Mouse (Mus musculus): ENCODE data around the gene Gm49403. TPM values are rescaled to one million over a fixed set of nuclear protein-coding genes. Genes with fewer than 3 reads are reported as not detected.

The Gm49403 gene
- polyA plus RNA-seq, 1 experiment: not detected

DNA sequence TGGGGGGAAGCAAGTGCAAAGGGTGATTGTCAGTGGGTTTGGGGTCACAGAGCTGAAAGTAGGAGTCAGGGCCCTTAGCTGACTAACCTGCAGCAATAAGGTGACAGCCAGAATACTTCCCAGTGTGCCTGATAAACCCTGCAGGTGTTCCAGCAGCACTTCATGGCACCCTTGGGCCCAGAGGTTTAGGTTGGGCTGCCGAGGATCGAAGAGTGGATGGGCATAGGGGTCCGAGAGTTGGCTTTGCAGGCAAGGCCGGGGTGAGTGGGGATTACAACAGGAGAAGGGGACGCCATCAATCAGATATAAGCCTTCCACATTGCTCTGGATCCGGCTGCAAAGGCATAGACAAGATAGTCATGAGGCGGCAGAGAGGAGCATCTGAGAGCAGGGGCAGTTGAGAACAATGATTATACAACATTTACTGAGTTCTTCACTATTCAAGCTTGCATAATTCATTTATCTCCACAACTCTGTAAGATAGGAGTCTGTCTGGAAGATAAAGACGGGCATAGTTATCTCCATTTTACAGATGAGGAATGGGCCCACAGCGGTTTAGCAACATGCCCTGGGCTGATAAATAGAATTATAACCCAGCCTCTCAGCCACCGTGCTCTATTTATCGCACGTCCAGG is 44.3 kb downstream of the Gm49403 start:
- no peak overlapping the region for H3K4me3 ChIP-seq (ENCODE audit: insufficient read depth, low read length)
- peaks cover 6% of the 10 kb centered on the region for H3K4me1 ChIP-seq (ENCODE audit: control insufficient read depth, insufficient read depth, low read length)
- TF ChIP-seq POLR2A (IDR thresholded peaks at IDR 0.05; ENCODE audit: borderline replicate concordance, low read depth, low read length): no peak
- TF ChIP-seq CTCF (IDR thresholded peaks at IDR 0.05; ENCODE audit: low read depth, low read length): no peak
- no peak overlapping the region for H3K27ac ChIP-seq (ENCODE audit: insufficient read depth, low read depth, low read length)

DNA sequence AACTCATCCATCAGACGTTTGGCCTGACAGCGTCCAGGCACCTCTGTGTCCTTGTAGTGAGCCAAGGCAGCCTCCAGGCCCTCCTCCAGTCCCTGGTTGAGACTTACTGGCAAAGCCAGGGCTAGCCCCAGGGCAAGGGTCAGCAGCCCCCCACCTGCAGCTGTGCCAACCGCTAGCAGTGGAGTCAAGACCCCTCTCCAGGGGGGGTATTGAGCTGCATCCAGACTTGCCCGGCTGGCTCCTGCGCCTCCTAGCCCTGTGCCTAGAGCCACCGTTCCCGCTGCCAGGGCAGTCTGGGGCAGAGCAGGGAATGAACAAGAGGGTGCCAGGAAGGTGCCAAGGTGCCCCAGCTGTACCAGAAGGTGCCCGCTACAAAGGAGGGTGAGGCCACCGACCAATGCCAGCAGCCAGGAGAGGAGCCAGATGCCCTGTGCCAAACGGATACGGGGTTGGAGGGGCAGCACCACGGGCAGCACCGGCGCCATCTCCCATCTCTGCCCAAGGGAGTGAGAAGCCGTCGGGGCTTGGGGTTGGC is 45.0 kb downstream of the Gm49403 start:
- TF ChIP-seq CTCF (IDR thresholded peaks at IDR 0.05; ENCODE audit: low read depth, low read length) (no peak), POLR2A (IDR thresholded peaks at IDR 0.05; ENCODE audit: borderline replicate concordance, low read depth, low read length) (no peak)
- Histone ChIP-seq H3K4me1 (ENCODE audit: control insufficient read depth, insufficient read depth, low read length) (peaks cover 6% of the 10 kb centered on the region), H3K4me3 (ENCODE audit: insufficient read depth, low read length) (peak overlapping the region; percentile 79; the same call in 1 of the 2 replicates), H3K27ac (ENCODE audit: insufficient read depth, low read depth, low read length) (no peak overlapping the region)

DNA sequence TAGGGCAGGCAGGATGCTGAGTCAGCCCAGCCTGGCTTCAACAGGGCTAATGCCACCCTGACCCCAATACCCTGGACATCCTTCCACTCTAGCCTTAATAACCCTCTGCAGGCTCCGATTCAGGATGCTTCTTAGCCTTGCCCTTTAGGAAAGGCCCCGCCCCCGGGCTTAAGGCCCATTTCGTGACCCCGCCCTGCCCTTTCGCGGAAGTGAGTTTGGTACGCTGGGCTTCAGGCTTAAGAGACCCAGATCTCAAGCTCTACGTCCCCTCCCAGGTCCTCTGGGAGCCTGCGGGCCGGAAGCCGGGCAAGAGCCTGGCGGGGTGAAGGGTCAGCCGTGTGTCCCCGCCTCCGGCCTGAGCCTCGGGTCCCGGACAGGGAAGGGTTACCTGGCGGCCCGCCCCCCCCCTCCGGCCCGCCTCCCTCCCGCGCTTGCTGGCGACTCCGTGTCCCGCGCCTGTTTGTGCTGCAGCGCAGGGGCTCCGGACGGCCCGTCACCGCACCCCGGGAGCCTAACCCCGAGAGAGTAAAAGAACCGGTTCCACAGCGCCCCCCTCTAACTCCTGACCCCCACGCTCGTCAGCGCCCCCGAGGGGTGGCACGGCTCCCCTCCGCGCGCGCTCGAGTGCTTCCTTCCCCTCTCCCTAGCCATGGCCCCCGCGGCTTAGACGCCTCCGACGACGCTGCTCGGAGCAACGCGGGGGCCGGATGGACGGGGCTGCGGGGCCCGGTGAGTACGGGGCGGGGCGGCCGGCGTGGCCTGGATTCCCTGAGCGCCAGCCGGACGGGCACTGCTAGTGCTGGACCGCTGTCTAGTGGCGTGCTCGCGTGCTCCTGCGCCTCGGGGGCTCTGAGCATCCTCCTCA is 45.7 kb downstream of the Gm49403 start, which contains the start of the genes Rom1 and Eml3:
Rom1 (minus strand) TSS at position 133 of the 865 bp plus-strand sequence.
Eml3 (plus strand) TSS at position 329 of the 865 bp plus-strand sequence.
- TF ChIP-seq POLR2A (IDR thresholded peaks at IDR 0.05; ENCODE audit: borderline replicate concordance, low read depth, low read length) (no peak), CTCF (IDR thresholded peaks at IDR 0.05; ENCODE audit: low read depth, low read length) (no peak; the same call in 1 of the 2 replicates)
- Histone ChIP-seq H3K27ac (ENCODE audit: insufficient read depth, low read depth, low read length) (peak within 1 kb of the TSS; percentile 71), H3K4me3 (ENCODE audit: insufficient read depth, low read length) (peak within 1 kb of the TSS; percentile 79), H3K4me1 (ENCODE audit: control insufficient read depth, insufficient read depth, low read length) (peaks cover 6% of the 10 kb centered on the region)

DNA sequence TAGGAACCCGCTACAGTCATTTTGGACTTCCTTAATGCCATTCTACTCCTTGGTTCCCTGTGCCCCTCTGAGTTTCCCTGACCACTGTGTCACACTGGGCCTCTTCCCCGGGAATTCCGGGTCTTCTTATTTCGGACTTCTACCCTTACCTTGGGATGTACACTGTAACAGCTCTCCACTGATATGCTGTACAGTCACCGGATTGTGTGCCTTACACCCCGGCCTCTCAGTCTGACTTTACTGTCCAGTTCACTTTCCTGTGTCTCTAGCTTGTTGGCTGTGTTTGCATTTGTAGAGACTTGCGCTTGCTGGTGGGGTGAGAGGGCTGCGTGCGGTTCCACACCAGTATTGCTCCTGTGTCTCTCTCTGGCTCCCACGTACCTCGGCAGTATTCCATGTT is 46.4 kb downstream of the Gm49403 start:
- H3K27ac ChIP-seq (ENCODE audit: insufficient read depth, low read depth, low read length): peak overlapping the region; percentile 71
- TF ChIP-seq POLR2A (IDR thresholded peaks at IDR 0.05; ENCODE audit: borderline replicate concordance, low read depth, low read length) (no peak), CTCF (IDR thresholded peaks at IDR 0.05; ENCODE audit: low read depth, low read length) (no peak)
- peaks cover 6% of the 10 kb centered on the region for H3K4me1 ChIP-seq (ENCODE audit: control insufficient read depth, insufficient read depth, low read length)
- H3K4me3 ChIP-seq (ENCODE audit: insufficient read depth, low read length): peak overlapping the region; percentile 79

DNA sequence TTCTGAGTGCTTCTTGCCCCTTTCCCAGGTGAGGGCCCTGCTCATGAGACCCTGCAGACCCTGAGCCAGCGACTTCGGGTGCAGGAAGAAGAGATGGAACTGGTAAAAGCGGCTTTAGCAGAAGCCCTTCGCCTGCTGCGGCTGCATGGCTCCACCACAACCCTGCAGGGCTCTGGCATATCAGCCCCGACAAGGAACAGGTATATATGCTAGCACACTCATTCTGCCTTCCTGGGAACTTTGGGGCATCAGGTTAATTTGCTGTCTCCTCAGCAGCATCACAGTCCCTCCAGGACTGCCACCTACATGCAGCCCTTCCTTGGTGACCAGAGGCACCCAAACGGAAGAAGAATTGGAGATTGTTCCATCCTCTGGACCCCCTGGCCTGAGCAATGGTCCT is 47.0 kb downstream of the Gm49403 start:
- H3K27ac ChIP-seq (ENCODE audit: insufficient read depth, low read depth, low read length): no peak overlapping the region
- no peak for TF ChIP-seq POLR2A (IDR thresholded peaks at IDR 0.05; ENCODE audit: borderline replicate concordance, low read depth, low read length)
- H3K4me1 ChIP-seq (ENCODE audit: control insufficient read depth, insufficient read depth, low read length): peaks cover 6% of the 10 kb centered on the region
- peak overlapping the region; percentile 79 for H3K4me3 ChIP-seq (ENCODE audit: insufficient read depth, low read length)

DNA sequence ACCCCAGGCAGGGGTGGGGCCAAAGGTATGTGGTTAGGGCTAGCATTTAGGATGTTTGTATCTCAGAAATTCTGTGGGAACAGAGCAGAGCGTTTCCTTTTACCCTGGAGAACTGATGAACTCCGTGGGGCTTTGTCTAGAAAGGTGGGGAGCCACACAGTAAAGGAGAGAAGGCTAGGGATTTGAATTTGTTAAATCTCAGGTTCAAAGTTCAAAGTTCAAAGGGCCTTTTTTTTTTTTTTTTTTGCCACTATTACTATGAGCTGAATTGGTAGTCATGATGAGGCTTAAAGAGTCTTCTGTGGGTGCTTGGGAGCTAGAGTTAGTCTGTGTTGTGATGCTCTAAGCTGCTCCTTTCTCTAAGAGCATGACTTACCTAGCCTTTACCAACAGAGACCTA is 53.0 kb downstream of the Gm49403 start:
- Histone ChIP-seq H3K4me3 (ENCODE audit: insufficient read depth, low read length) (no peak overlapping the region), H3K27ac (ENCODE audit: insufficient read depth, low read depth, low read length) (no peak overlapping the region), H3K4me1 (ENCODE audit: control insufficient read depth, insufficient read depth, low read length) (peaks cover 16% of the 10 kb centered on the region)
- TF ChIP-seq CTCF (IDR thresholded peaks at IDR 0.05; ENCODE audit: low read depth, low read length) (no peak), POLR2A (IDR thresholded peaks at IDR 0.05; ENCODE audit: borderline replicate concordance, low read depth, low read length) (no peak)

Other genes starting within 250 kb of the Gm49403 start
- not detected in 2 replicates for gene Chrm1, start 220.1 kb upstream of the Gm49403 start, polyA plus RNA-seq (2012; ENCODE audit: insufficient read depth, insufficient read length, missing spikeins)
- gene Slc3a2, start 160.6 kb upstream of the Gm49403 start, polyA plus RNA-seq (2012; ENCODE audit: insufficient read depth, insufficient read length, missing spikeins): 160 and 172 TPM in 2 replicates
- gene Wdr74, start 148.1 kb upstream of the Gm49403 start, polyA plus RNA-seq (2012; ENCODE audit: insufficient read depth, insufficient read length, missing spikeins): 22.2 and 25.8 TPM in 2 replicates
- not detected in 2 replicates for gene 1700092M07Rik, start 143.2 kb upstream of the Gm49403 start, polyA plus RNA-seq (2012; ENCODE audit: insufficient read depth, insufficient read length, missing spikeins)
- 84.2 and 100 TPM in 2 replicates for gene Stx5a, start 142.5 kb upstream of the Gm49403 start, polyA plus RNA-seq (2012; ENCODE audit: insufficient read depth, insufficient read length, missing spikeins)
- 142 and 162 TPM in 2 replicates for gene Nxf1, start 126.9 kb upstream of the Gm49403 start, polyA plus RNA-seq (2012; ENCODE audit: insufficient read depth, insufficient read length, missing spikeins)
- gene Tmem223, start 112.9 kb upstream of the Gm49403 start, polyA plus RNA-seq (2012; ENCODE audit: insufficient read depth, insufficient read length, missing spikeins): 28.3 and 34.4 TPM in 2 replicates
- 147 and 148 TPM in 2 replicates for gene Tmem179b, start 109.5 kb upstream of the Gm49403 start, polyA plus RNA-seq (2012; ENCODE audit: insufficient read depth, insufficient read length, missing spikeins)
- gene Taf6l, start 97.5 kb upstream of the Gm49403 start, polyA plus RNA-seq (2012; ENCODE audit: insufficient read depth, insufficient read length, missing spikeins): 14.8 and 18.1 TPM in 2 replicates
- 62.4 and 62.5 TPM in 2 replicates for gene Polr2g, start 85.4 kb upstream of the Gm49403 start, polyA plus RNA-seq (2012; ENCODE audit: insufficient read depth, insufficient read length, missing spikeins)
- 2.0 and 2.4 TPM in 2 replicates for gene Zbtb3, start 81.4 kb upstream of the Gm49403 start, polyA plus RNA-seq (2012; ENCODE audit: insufficient read depth, insufficient read length, missing spikeins)
- gene Ttc9c, start 64.6 kb upstream of the Gm49403 start, polyA plus RNA-seq (2012; ENCODE audit: insufficient read depth, insufficient read length, missing spikeins): 37.6 and 38.7 TPM in 2 replicates
- gene Hnrnpul2, start 63.9 kb upstream of the Gm49403 start, polyA plus RNA-seq (2012; ENCODE audit: insufficient read depth, insufficient read length, missing spikeins): 94.2 and 102 TPM in 2 replicates
- 45.4 and 59.2 TPM in 2 replicates for gene AC129217.1, start 54.2 kb upstream of the Gm49403 start, polyA plus RNA-seq (2012; ENCODE audit: insufficient read depth, insufficient read length, missing spikeins)
- gene Bscl2, start 46.5 kb upstream of the Gm49403 start, polyA plus RNA-seq (2012; ENCODE audit: insufficient read depth, insufficient read length, missing spikeins): 77.4 and 81.8 TPM in 2 replicates
- gene Gng3, start 44.7 kb upstream of the Gm49403 start, polyA plus RNA-seq (2012; ENCODE audit: insufficient read depth, insufficient read length, missing spikeins): not detected in 2 replicates
- not detected in 2 replicates for gene Lrrn4cl, start 33.2 kb upstream of the Gm49403 start, polyA plus RNA-seq (2012; ENCODE audit: insufficient read depth, insufficient read length, missing spikeins)
- 193 and 215 TPM in 2 replicates for gene Ubxn1, start 12.4 kb upstream of the Gm49403 start, polyA plus RNA-seq (2012; ENCODE audit: insufficient read depth, insufficient read length, missing spikeins)
- 37.2 and 40.9 TPM in 2 replicates for gene Uqcc3, start 3.0 kb upstream of the Gm49403 start, polyA plus RNA-seq (2012; ENCODE audit: insufficient read depth, insufficient read length, missing spikeins)
- 12.6 and 13.7 TPM in 2 replicates for gene Lbhd1, start 198 bp upstream of the Gm49403 start, polyA plus RNA-seq (2012; ENCODE audit: insufficient read depth, insufficient read length, missing spikeins)
- 40.1 and 43.1 TPM in 2 replicates for gene 1810009A15Rik, start 4.9 kb downstream of the Gm49403 start, polyA plus RNA-seq (2012; ENCODE audit: insufficient read depth, insufficient read length, missing spikeins)
- gene Gm49416, start 5.0 kb downstream of the Gm49403 start, polyA plus RNA-seq (2012; ENCODE audit: insufficient read depth, insufficient read length, missing spikeins): 4.9 TPM in 1 of 2 replicates, not detected in the other
- 11.5 and 11.8 TPM in 2 replicates for gene Ints5, start 9.1 kb downstream of the Gm49403 start, polyA plus RNA-seq (2012; ENCODE audit: insufficient read depth, insufficient read length, missing spikeins)
- gene Ganab, start 14.1 kb downstream of the Gm49403 start, polyA plus RNA-seq (2012; ENCODE audit: insufficient read depth, insufficient read length, missing spikeins): 82.5 and 91.3 TPM in 2 replicates
- 35.5 and 40.8 TPM in 2 replicates for gene B3gat3, start 36.4 kb downstream of the Gm49403 start, polyA plus RNA-seq (2012; ENCODE audit: insufficient read depth, insufficient read length, missing spikeins)
- gene Rom1, start 45.4 kb downstream of the Gm49403 start, polyA plus RNA-seq (2012; ENCODE audit: insufficient read depth, insufficient read length, missing spikeins): 2.5 and 3.6 TPM in 2 replicates
- 33.1 and 33.7 TPM in 2 replicates for gene Eml3, start 45.6 kb downstream of the Gm49403 start, polyA plus RNA-seq (2012; ENCODE audit: insufficient read depth, insufficient read length, missing spikeins)
- 78.6 and 81.2 TPM in 2 replicates for gene Mta2, start 57.9 kb downstream of the Gm49403 start, polyA plus RNA-seq (2012; ENCODE audit: insufficient read depth, insufficient read length, missing spikeins)
- 12.5 and 14.6 TPM in 2 replicates for gene Tut1, start 69.9 kb downstream of the Gm49403 start, polyA plus RNA-seq (2012; ENCODE audit: insufficient read depth, insufficient read length, missing spikeins)
- gene Eef1g, start 83.1 kb downstream of the Gm49403 start, polyA plus RNA-seq (2012; ENCODE audit: insufficient read depth, insufficient read length, missing spikeins): 220 and 226 TPM in 2 replicates
- 440 and 513 TPM in 2 replicates for gene Ahnak, start 105.4 kb downstream of the Gm49403 start, polyA plus RNA-seq (2012; ENCODE audit: insufficient read depth, insufficient read length, missing spikeins)
- not detected in 2 replicates for gene Scgb1a1, start 204.0 kb downstream of the Gm49403 start, polyA plus RNA-seq (2012; ENCODE audit: insufficient read depth, insufficient read length, missing spikeins)